Mouse (Mus musculus) hindbrain, embryonic 13.5 days (tissue): Measurements from ENCODE around the gene Slc25a33. TPM values are rescaled to one million over a fixed set of nuclear protein-coding genes. Genes with fewer than 3 reads are reported as not detected.
"Not testable (repeated sequence)": the region's sequence is repeated elsewhere in the genome, so short reads cannot be mapped to it uniquely, and the experiment has no call there.

Experiments
- ATAC-seq: fragments of 200-750 bp; cut with Nextera tagmentation; 2 replicates; pipeline ENCODE4 v1.8.0; 2017; ENCODE audit warnings: moderate TSS enrichment; ENCODE audit not compliant: low FRiP score
- H3K27ac ChIP-seq: fragments of 300-500 bp; sonication (generic); 2 replicates; pipeline ENCODE4 v1.5.1; 2015; ENCODE audit warnings: inconsistent platforms, mild to moderate bottlenecking, moderate library complexity
- H3K27me3 ChIP-seq: fragments of 300-500 bp; sonication (generic); 2 replicates; pipeline ENCODE4 v1.6.1; 2015; ENCODE audit warnings: mild to moderate bottlenecking, inconsistent platforms
- H3K36me3 ChIP-seq: fragments of 300-500 bp; sonication (generic); 2 replicates; pipeline ENCODE4 v1.6.1; 2015; ENCODE audit warnings: mild to moderate bottlenecking, inconsistent platforms
- H3K4me1 ChIP-seq: fragments of 300-500 bp; sonication (generic); replicated peaks from 2 replicates; pipeline ENCODE4 v1.6.1; 2015; ENCODE audit warnings: inconsistent platforms
- H3K4me2 ChIP-seq: fragments of 300-500 bp; sonication (generic); 2 replicates; pipeline ENCODE4 v1.6.1; 2015; ENCODE audit warnings: inconsistent platforms, mild to moderate bottlenecking, moderate library complexity
- H3K4me3 ChIP-seq: fragments of 300-500 bp; sonication (generic); 2 replicates; pipeline ENCODE4 v1.5.1; 2015; ENCODE audit warnings: mild to moderate bottlenecking, inconsistent platforms
- H3K9ac ChIP-seq: fragments of 300-500 bp; sonication (generic); 2 replicates; pipeline ENCODE4 v1.6.1; 2015; ENCODE audit warnings: mild to moderate bottlenecking, inconsistent platforms
- H3K9me3 ChIP-seq: fragments of 300-500 bp; sonication (generic); 2 replicates; pipeline ENCODE4 v1.6.1; 2016; ENCODE audit warnings: inconsistent platforms
- WGBS: fragments of 180-500 bp; shearing (Covaris S2); methylation state at CpG from one replicate; pipeline ENCODE4 v1.1.7; 2015; 5-methylcytosine and 5-hydroxymethylcytosine counted together
- polyA plus RNA-seq: library from polyadenylated mRNA; unstranded; fragments of >200 nt; fragmentation: Nextera tagmentation; extraction: Ambion mirVana; gene quantifications from 2 replicates; pipeline ENCODE4 v1.2.1, GENCODE M21; 2015

Gene Slc25a33
- 27.6 and 28.3 TPM in 2 replicates for polyA plus RNA-seq

- WGBS: under 1% methylated on average over 47 of the region's 51 CpGs
- H3K4me2 ChIP-seq: peak within 1 kb of the TSS; percentile 99
- H3K4me1 ChIP-seq: peaks cover 29% of the 10 kb centered on the region
- no peaks in the 10 kb centered on the region for H3K36me3 ChIP-seq
- H3K4me3 ChIP-seq: peak within 1 kb of the TSS; percentile 79
- ATAC-seq: peak; percentile 97
- peak within 1 kb of the TSS; percentile 93 for H3K27ac ChIP-seq
- H3K9ac ChIP-seq: peak within 1 kb of the TSS; percentile 92
- H3K9me3 ChIP-seq: no peaks in the 10 kb centered on the region
- 0 out of 2 replicates have a peak, but pooled peaks cover 3% of the 10 kb centered on the region for H3K27me3 ChIP-seq
Measured at GRCm38 (mm10) chr4:149774094-149774470, at the start of gene Slc25a33. TSS of gene Slc25a33 (minus strand) at chr4:149774277.

- Histone ChIP-seq H3K27ac (no peak overlapping the region), H3K4me1 (peaks cover 11% of the 10 kb centered on the region), H3K4me3 (no peak overlapping the region), H3K36me3 (no peaks in the 10 kb centered on the region), H3K4me2 (no peak overlapping the region), H3K9ac (no peak overlapping the region), H3K9me3 (no peaks in the 10 kb centered on the region), H3K27me3 (no peaks in the 10 kb centered on the region)
- ATAC-seq: no peak
- WGBS: 68% methylated on average over 7 of the region's 7 CpGs
Measured at GRCm38 (mm10) chr4:149822586-149823196, 48.6 kb upstream of the Slc25a33 start.

- Histone ChIP-seq H3K27ac (no peak overlapping the region), H3K36me3 (no peaks in the 10 kb centered on the region), H3K27me3 (no peaks in the 10 kb centered on the region), H3K9me3 (no peaks in the 10 kb centered on the region), H3K4me2 (no peak overlapping the region), H3K9ac (no peak overlapping the region), H3K4me3 (no peak overlapping the region), H3K4me1 (peaks cover 11% of the 10 kb centered on the region)
- 46% methylated on average over 9 of the region's 9 CpGs for WGBS
- ATAC-seq: no peak; the same call in 1 of the 2 replicates
Measured at GRCm38 (mm10) chr4:149822126-149822525, 48.0 kb upstream of the Slc25a33 start.

GRCm38 (mm10) chr4:149820569-149820968 lies 46.5 kb upstream of the Slc25a33 start:
- H3K4me3 ChIP-seq: no peak overlapping the region
- H3K9ac ChIP-seq: no peak overlapping the region
- no peaks in the 10 kb centered on the region for H3K9me3 ChIP-seq
- no peak overlapping the region for H3K4me2 ChIP-seq
- H3K27me3 ChIP-seq: no peaks in the 10 kb centered on the region
- H3K4me1 ChIP-seq: peaks cover 11% of the 10 kb centered on the region
- no peak for ATAC-seq
- no peak overlapping the region for H3K27ac ChIP-seq
- no peaks in the 10 kb centered on the region for H3K36me3 ChIP-seq
- WGBS: 50% methylated on average over 6 of the region's 6 CpGs

GRCm38 (mm10) chr4:149819195-149819594 lies 45.1 kb upstream of the Slc25a33 start:
- Histone ChIP-seq H3K27me3 (no peaks in the 10 kb centered on the region), H3K36me3 (no peaks in the 10 kb centered on the region), H3K27ac (no peak overlapping the region), H3K4me3 (no peak overlapping the region), H3K9me3 (no peaks in the 10 kb centered on the region), H3K4me2 (no peak overlapping the region), H3K9ac (no peak overlapping the region), H3K4me1 (peaks cover 11% of the 10 kb centered on the region)
- WGBS: 73% methylated on average over 3 of the region's 3 CpGs
- no peak for ATAC-seq

- no peaks in the 10 kb centered on the region for H3K9me3 ChIP-seq
- no peak overlapping the region for H3K27ac ChIP-seq
- 91% methylated on average over 9 of the region's 9 CpGs for WGBS
- H3K27me3 ChIP-seq: no peaks in the 10 kb centered on the region
- H3K4me1 ChIP-seq: peaks cover 8% of the 10 kb centered on the region; the same call in 1 of the 2 replicates
- H3K4me2 ChIP-seq: no peak overlapping the region
- ATAC-seq: no peak
- H3K36me3 ChIP-seq: no peaks in the 10 kb centered on the region
- H3K9ac ChIP-seq: no peak overlapping the region
- H3K4me3 ChIP-seq: no peak overlapping the region
Measured at GRCm38 (mm10) chr4:149816598-149816997, 42.5 kb upstream of the Slc25a33 start.

- Histone ChIP-seq H3K4me3 (no peak overlapping the region), H3K36me3 (no peaks in the 10 kb centered on the region), H3K9ac (no peak overlapping the region), H3K4me2 (no peak overlapping the region), H3K9me3 (no peaks in the 10 kb centered on the region), H3K4me1 (peaks cover 6% of the 10 kb centered on the region; the same call in 1 of the 2 replicates), H3K27me3 (peaks cover 1% of the 10 kb centered on the region), H3K27ac (no peak overlapping the region)
- ATAC-seq: no peak
- 93% methylated on average over 14 of the region's 14 CpGs for WGBS
Measured at GRCm38 (mm10) chr4:149815586-149815985, 41.5 kb upstream of the Slc25a33 start.

- Histone ChIP-seq H3K27ac (no peak overlapping the region), H3K4me1 (peaks cover 12% of the 10 kb centered on the region), H3K4me2 (no peak overlapping the region), H3K27me3 (peaks cover 16% of the 10 kb centered on the region), H3K9me3 (no peaks in the 10 kb centered on the region), H3K4me3 (no peak overlapping the region), H3K9ac (no peak overlapping the region), H3K36me3 (no peaks in the 10 kb centered on the region)
- no peak for ATAC-seq
- 63% methylated on average over 14 of the region's 14 CpGs for WGBS
Measured at GRCm38 (mm10) chr4:149813409-149814184, 39.5 kb upstream of the Slc25a33 start.

- H3K36me3 ChIP-seq, H3K27ac ChIP-seq, H3K9ac ChIP-seq, H3K4me2 ChIP-seq, ATAC-seq, H3K4me3 ChIP-seq, H3K9me3 ChIP-seq: not testable (repeated sequence)
- peaks cover 28% of the 10 kb centered on the region for H3K27me3 ChIP-seq
- peaks cover 15% of the 10 kb centered on the region for H3K4me1 ChIP-seq
Measured at GRCm38 (mm10) chr4:149810372-149810771, 36.3 kb upstream of the Slc25a33 start.

- 45% methylated on average over 11 of the region's 11 CpGs for WGBS
- H3K4me1 ChIP-seq: peaks cover 12% of the 10 kb centered on the region
- H3K36me3 ChIP-seq: no peaks in the 10 kb centered on the region
- no peaks in the 10 kb centered on the region for H3K9me3 ChIP-seq
- no peak overlapping the region for H3K9ac ChIP-seq
- no peak for ATAC-seq
- peaks cover 34% of the 10 kb centered on the region for H3K27me3 ChIP-seq
- H3K4me2 ChIP-seq: no peak overlapping the region
- no peak overlapping the region for H3K27ac ChIP-seq
- no peak overlapping the region for H3K4me3 ChIP-seq
Measured at GRCm38 (mm10) chr4:149808584-149809227, 34.6 kb upstream of the Slc25a33 start.

- 50% methylated on average over 14 of the region's 14 CpGs for WGBS
- Histone ChIP-seq H3K4me3 (no peak overlapping the region), H3K36me3 (no peaks in the 10 kb centered on the region), H3K4me2 (no peak overlapping the region), H3K27me3 (peaks cover 36% of the 10 kb centered on the region), H3K4me1 (peaks cover 9% of the 10 kb centered on the region), H3K9me3 (no peaks in the 10 kb centered on the region), H3K9ac (no peak overlapping the region), H3K27ac (no peak overlapping the region)
- ATAC-seq: no peak
Measured at GRCm38 (mm10) chr4:149808060-149808567, 34.0 kb upstream of the Slc25a33 start.

- ATAC-seq: peak; percentile 73; the same call in 1 of the 2 replicates
- H3K36me3 ChIP-seq: no peaks in the 10 kb centered on the region
- no peak overlapping the region for H3K27ac ChIP-seq
- WGBS: 49% methylated on average over 19 of the region's 19 CpGs
- H3K27me3 ChIP-seq: peaks cover 36% of the 10 kb centered on the region
- H3K9me3 ChIP-seq: no peaks in the 10 kb centered on the region
- H3K9ac ChIP-seq: no peak overlapping the region
- no peak overlapping the region for H3K4me2 ChIP-seq
- peaks cover 12% of the 10 kb centered on the region for H3K4me1 ChIP-seq
- H3K4me3 ChIP-seq: no peak overlapping the region
Measured at GRCm38 (mm10) chr4:149806699-149807381, 32.8 kb upstream of the Slc25a33 start.
